Mouse (Mus musculus): Measurements from ENCODE around the gene Xpr1. TPM values are rescaled to one million over a fixed set of nuclear protein-coding genes. Genes with fewer than 3 reads are reported as not detected.
A peak's percentile ranks its signal among the peaks of the same experiment; 100 is the strongest.
"Not testable (repeated sequence)": the region's sequence is repeated elsewhere in the genome, so short reads cannot be mapped to it uniquely, and the experiment has no call there.

Gene Xpr1
- polyA plus RNA-seq, 1 experiment from 2014 or later: 61.3 TPM

DNA sequence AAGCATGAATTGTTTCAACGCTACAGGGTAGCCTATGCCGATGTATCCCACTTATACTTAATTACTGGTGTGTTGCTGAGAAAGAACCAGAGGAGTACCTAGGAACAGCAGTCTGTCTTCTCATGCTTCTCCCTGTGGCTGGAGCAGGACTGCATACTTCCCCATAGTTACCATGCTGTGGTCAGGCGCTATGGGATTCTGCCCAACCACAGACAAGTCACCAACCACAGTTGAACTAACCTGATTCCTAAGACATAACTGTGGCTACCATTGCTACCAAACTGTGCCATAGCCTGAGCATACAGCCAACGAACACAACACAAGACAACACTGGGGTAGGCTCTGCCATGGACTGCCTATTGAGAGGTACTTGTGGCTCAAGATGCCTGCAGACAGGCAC is 144.3 kb downstream of the Xpr1 start:
- no peaks in the 10 kb centered on the region for H3K4me1 ChIP-seq (ENCODE audit: control insufficient read depth, insufficient read depth, low read length)
- no peaks in the 10 kb centered on the region for H3K27me3 ChIP-seq (ENCODE audit: control insufficient read depth, insufficient read depth, low read length)
- 96% methylated on average over 4 of the region's 4 CpGs for WGBS
- no peak overlapping the region for H3K4me3 ChIP-seq (replicated peaks; ENCODE audit: low read depth, low read length)
- H3K9ac ChIP-seq (replicated peaks; ENCODE audit: low read length): no peak overlapping the region
- peaks cover 11% of the 10 kb centered on the region for H3K36me3 ChIP-seq (ENCODE audit: control insufficient read depth, insufficient read depth, low read length)
- H3K4me2 ChIP-seq (ENCODE audit: low read length): no peak overlapping the region
- H3K9me3 ChIP-seq (ENCODE audit: control insufficient read depth, low read length): no peaks in the 10 kb centered on the region
- no peak for ATAC-seq (ENCODE audit: low FRiP score, low TSS enrichment)
- no peak overlapping the region for H3K27ac ChIP-seq (replicated peaks; ENCODE audit: low read depth, low read length)
- DNase-seq: no peak

DNA sequence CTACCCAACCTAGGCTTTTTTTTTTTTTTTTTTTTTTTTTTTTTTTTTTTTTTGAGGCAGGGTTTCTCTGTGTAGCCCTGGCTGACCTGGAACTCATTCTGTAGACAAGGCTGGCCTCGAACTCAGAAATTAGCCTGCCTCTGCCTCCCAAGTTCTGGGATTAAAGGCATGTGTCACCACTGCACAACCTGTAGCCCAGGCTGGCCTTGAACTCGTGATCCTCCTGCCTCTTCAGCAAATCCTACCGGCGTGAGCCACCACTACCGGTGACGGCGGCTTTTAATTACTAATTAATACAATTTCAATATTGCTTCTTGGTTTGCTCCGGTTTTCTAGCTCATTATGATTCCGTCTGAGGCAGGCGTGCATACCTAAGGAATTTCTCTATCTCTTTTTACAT is 154.7 kb downstream of the Xpr1 start:
- not testable (repeated sequence) for DNase-seq; H3K4me1 ChIP-seq (ENCODE audit: control insufficient read depth, insufficient read depth, low read length); H3K27ac ChIP-seq (replicated peaks; ENCODE audit: low read depth, low read length); H3K9ac ChIP-seq (replicated peaks; ENCODE audit: low read length); H3K36me3 ChIP-seq (ENCODE audit: control insufficient read depth, insufficient read depth, low read length); H3K4me2 ChIP-seq (ENCODE audit: low read length); ATAC-seq (ENCODE audit: low FRiP score, low TSS enrichment); H3K27me3 ChIP-seq (ENCODE audit: control insufficient read depth, insufficient read depth, low read length); H3K9me3 ChIP-seq (ENCODE audit: control insufficient read depth, low read length); H3K4me3 ChIP-seq (replicated peaks; ENCODE audit: low read depth, low read length)
- WGBS: 95% methylated on average over 10 of the region's 10 CpGs

DNA sequence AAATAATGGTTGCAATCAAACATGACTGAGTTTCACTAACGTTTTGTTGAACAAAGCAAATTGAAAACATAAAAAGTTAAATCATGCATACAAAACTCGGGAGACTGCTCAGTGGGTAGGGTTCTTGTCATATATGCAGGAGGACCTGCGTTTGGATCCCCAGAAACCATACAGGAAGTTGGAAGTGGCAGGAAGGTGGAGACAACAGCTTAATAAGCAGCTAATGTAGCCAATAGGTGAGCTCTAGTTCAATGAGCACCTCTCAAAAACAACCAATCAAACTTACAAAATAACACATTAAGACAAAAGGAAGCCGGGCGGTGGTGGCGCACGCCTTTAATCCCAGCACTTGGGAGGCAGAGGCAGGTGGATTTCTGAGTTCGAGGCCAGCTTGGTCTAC is 162.9 kb downstream of the Xpr1 start:
- H3K27me3 ChIP-seq (ENCODE audit: control insufficient read depth, insufficient read depth, low read length): no peaks in the 10 kb centered on the region
- no peaks in the 10 kb centered on the region for H3K36me3 ChIP-seq (ENCODE audit: control insufficient read depth, insufficient read depth, low read length)
- H3K4me2 ChIP-seq (ENCODE audit: low read length): no peak overlapping the region
- ATAC-seq (ENCODE audit: low FRiP score, low TSS enrichment) (no peak), DNase-seq (no peak)
- H3K9me3 ChIP-seq (ENCODE audit: control insufficient read depth, low read length): no peaks in the 10 kb centered on the region
- H3K9ac ChIP-seq (replicated peaks; ENCODE audit: low read length): no peak overlapping the region
- no peaks in the 10 kb centered on the region for H3K4me1 ChIP-seq (ENCODE audit: control insufficient read depth, insufficient read depth, low read length)
- no peak overlapping the region for H3K27ac ChIP-seq (replicated peaks; ENCODE audit: low read depth, low read length)
- 92% methylated on average over 7 of the region's 8 CpGs for whole genome bisulfite sequencing
- H3K4me3 ChIP-seq (replicated peaks; ENCODE audit: low read depth, low read length): no peak overlapping the region

DNA sequence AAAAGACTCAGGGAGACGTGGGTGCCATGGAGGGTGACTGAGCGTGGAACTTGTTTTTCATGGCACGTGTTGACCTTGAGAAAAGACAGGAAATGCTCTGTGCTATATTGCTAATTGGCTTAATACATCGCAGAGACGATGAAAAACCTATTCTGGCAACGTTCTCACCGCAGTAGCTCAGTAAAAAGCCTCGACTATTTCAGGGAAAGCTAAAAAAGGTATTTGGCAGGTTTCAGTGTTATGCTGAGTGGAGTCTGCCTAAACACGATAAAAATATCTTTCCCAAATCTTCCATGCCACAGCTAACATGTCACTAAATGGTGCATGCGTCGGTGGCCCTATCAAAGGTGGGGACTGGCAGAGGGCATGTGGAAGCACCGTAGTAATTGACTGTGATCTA is 164.1 kb downstream of the Xpr1 start:
- no peaks in the 10 kb centered on the region for H3K4me1 ChIP-seq (ENCODE audit: control insufficient read depth, insufficient read depth, low read length)
- H3K4me2 ChIP-seq (ENCODE audit: low read length): no peak overlapping the region
- no peak overlapping the region for H3K4me3 ChIP-seq (replicated peaks; ENCODE audit: low read depth, low read length)
- H3K9ac ChIP-seq (replicated peaks; ENCODE audit: low read length): no peak overlapping the region
- no peaks in the 10 kb centered on the region for H3K27me3 ChIP-seq (ENCODE audit: control insufficient read depth, insufficient read depth, low read length)
- WGBS: 70% methylated on average over 12 of the region's 12 CpGs
- no peak for ATAC-seq (ENCODE audit: low FRiP score, low TSS enrichment)
- no peaks in the 10 kb centered on the region for H3K36me3 ChIP-seq (ENCODE audit: control insufficient read depth, insufficient read depth, low read length)
- H3K27ac ChIP-seq (replicated peaks; ENCODE audit: low read depth, low read length): 0 out of 2 replicates have a peak overlapping the region, but pooled peaks have one; percentile 20
- no peak for DNase-seq
- no peaks in the 10 kb centered on the region for H3K9me3 ChIP-seq (ENCODE audit: control insufficient read depth, low read length)

DNA sequence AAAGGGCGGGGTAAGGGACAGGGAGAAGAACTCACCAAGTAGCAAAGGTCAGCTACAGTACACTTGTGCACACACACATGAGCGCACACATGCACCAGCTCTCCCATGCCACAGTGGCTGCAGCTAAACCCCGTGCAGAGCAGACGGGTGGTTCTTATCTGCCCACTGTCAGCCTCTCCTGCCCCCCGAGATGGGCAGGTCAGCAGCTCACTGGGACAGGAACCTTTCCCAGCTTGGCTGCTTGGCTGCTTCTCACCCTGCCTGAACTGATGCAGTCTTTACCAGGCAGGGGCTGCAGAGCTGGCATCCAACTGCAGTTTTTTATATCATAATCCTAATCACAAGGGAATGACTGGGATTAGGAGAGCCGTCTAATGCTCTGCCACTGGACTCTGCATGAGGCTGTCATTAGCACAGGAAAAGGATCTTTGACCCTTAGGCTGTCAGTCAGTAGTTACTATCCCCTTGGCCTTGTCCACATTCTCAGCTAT is 164.5 kb downstream of the Xpr1 start:
- no peaks in the 10 kb centered on the region for H3K36me3 ChIP-seq (ENCODE audit: control insufficient read depth, insufficient read depth, low read length)
- ATAC-seq (ENCODE audit: low FRiP score, low TSS enrichment) (no peak), DNase-seq (no peak)
- 0 out of 2 replicates have a peak overlapping the region, but pooled peaks have one; percentile 8 for H3K27ac ChIP-seq (replicated peaks; ENCODE audit: low read depth, low read length)
- H3K4me3 ChIP-seq (replicated peaks; ENCODE audit: low read depth, low read length): no peak overlapping the region
- no peaks in the 10 kb centered on the region for H3K4me1 ChIP-seq (ENCODE audit: control insufficient read depth, insufficient read depth, low read length)
- 42% methylated on average over 6 of the region's 6 CpGs for WGBS
- no peaks in the 10 kb centered on the region for H3K9me3 ChIP-seq (ENCODE audit: control insufficient read depth, low read length)
- H3K4me2 ChIP-seq (ENCODE audit: low read length): no peak overlapping the region
- no peaks in the 10 kb centered on the region for H3K27me3 ChIP-seq (ENCODE audit: control insufficient read depth, insufficient read depth, low read length)
- H3K9ac ChIP-seq (replicated peaks; ENCODE audit: low read length): no peak overlapping the region

DNA sequence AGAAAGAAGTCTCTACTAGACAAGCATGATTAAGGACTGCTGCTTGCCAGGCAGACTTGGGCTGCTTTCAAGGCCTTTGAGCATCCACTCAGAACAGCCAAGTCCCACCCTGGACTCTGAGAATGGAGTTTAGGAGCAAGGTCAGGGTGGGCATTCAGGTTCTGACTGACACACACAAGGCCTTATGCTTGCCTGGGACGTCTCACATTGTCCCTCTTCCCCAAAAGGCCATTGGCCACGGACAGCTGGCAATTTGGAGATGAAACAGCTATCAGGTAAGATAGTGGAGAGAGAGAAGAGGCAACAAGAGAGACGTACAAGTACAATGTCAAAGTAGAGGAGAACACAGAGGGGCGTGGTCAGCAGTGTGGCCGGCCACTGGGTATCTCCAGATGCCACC is 165.6 kb downstream of the Xpr1 start:
- H3K27ac ChIP-seq (replicated peaks; ENCODE audit: low read depth, low read length): no peak overlapping the region
- no peaks in the 10 kb centered on the region for H3K9me3 ChIP-seq (ENCODE audit: control insufficient read depth, low read length)
- H3K36me3 ChIP-seq (ENCODE audit: control insufficient read depth, insufficient read depth, low read length): no peaks in the 10 kb centered on the region
- H3K4me1 ChIP-seq (ENCODE audit: control insufficient read depth, insufficient read depth, low read length): no peaks in the 10 kb centered on the region
- no peaks in the 10 kb centered on the region for H3K27me3 ChIP-seq (ENCODE audit: control insufficient read depth, insufficient read depth, low read length)
- no peak overlapping the region for H3K4me2 ChIP-seq (ENCODE audit: low read length)
- no peak overlapping the region for H3K4me3 ChIP-seq (replicated peaks; ENCODE audit: low read depth, low read length)
- DNase-seq (no peak), ATAC-seq (ENCODE audit: low FRiP score, low TSS enrichment) (no peak)
- H3K9ac ChIP-seq (replicated peaks; ENCODE audit: low read length): no peak overlapping the region
- 82% methylated on average over 5 of the region's 5 CpGs for WGBS

DNA sequence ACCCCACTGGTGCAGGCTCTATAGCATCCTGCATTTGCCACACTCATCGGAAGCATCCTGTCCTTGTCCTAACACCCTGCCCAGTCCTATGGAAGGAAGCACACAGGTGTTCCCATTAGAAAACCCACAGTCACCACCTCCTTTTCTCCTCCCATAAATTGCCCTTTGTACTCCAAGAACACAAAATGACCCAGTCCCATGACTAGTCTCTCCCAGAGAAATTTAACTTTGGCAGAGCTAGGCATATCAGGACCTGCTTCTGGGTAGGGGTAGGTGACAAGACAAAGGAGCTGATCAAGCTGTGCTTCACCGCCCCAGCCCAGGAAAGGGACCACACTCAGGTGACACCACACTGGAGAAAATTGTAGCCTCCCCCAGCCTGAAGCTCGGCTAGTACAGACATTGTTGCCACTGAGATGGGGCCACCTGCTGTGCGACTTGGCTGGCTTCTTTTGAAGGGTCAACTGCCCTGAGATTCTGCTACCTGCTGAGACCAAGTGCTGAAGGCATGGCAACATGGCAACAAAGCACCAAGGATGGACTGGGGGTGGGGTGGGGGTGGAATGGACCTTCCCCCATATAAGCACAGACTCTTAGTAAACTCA is 166.6 kb downstream of the Xpr1 start:
- Histone ChIP-seq H3K4me1 (ENCODE audit: control insufficient read depth, insufficient read depth, low read length) (no peaks in the 10 kb centered on the region), H3K9me3 (ENCODE audit: control insufficient read depth, low read length) (no peaks in the 10 kb centered on the region), H3K27me3 (ENCODE audit: control insufficient read depth, insufficient read depth, low read length) (no peaks in the 10 kb centered on the region), H3K4me3 (replicated peaks; ENCODE audit: low read depth, low read length) (no peak overlapping the region), H3K27ac (replicated peaks; ENCODE audit: low read depth, low read length) (no peak overlapping the region), H3K36me3 (ENCODE audit: control insufficient read depth, insufficient read depth, low read length) (no peaks in the 10 kb centered on the region), H3K9ac (replicated peaks; ENCODE audit: low read length) (no peak overlapping the region), H3K4me2 (ENCODE audit: low read length) (no peak overlapping the region)
- DNase-seq (no peak), ATAC-seq (ENCODE audit: low FRiP score, low TSS enrichment) (no peak)
- WGBS: 36% methylated on average over 4 of the region's 4 CpGs

DNA sequence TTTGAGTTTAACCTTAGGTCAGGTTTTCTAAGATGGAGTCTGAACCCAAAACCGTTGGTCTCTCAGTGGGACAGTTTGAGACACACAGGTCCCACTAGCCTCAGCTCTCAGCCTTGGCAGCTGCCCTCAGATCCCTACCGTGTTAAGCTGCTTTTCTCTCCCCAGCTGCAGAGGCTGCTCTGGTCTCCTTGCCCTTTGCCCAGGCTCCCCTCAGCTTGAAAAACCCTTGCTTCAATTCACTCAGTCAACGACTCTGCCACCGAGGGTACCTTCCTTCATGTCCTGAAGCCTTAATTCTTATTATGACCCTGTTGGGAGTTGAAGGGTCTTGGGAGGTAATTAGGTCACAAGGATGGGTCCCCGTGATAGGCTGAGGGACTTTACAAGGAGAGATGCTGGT is 167.3 kb downstream of the Xpr1 start:
- Histone ChIP-seq H3K9me3 (ENCODE audit: control insufficient read depth, low read length) (no peaks in the 10 kb centered on the region), H3K4me1 (ENCODE audit: control insufficient read depth, insufficient read depth, low read length) (no peaks in the 10 kb centered on the region), H3K36me3 (ENCODE audit: control insufficient read depth, insufficient read depth, low read length) (no peaks in the 10 kb centered on the region), H3K27ac (replicated peaks; ENCODE audit: low read depth, low read length) (no peak overlapping the region), H3K9ac (replicated peaks; ENCODE audit: low read length) (no peak overlapping the region), H3K27me3 (ENCODE audit: control insufficient read depth, insufficient read depth, low read length) (peaks cover 7% of the 10 kb centered on the region; the same call in 1 of the 2 replicates), H3K4me3 (replicated peaks; ENCODE audit: low read depth, low read length) (no peak overlapping the region), H3K4me2 (ENCODE audit: low read length) (no peak overlapping the region)
- no peak for ATAC-seq (ENCODE audit: low FRiP score, low TSS enrichment)
- WGBS: 34% methylated on average over 5 of the region's 5 CpGs
- no peak for DNase-seq

DNA sequence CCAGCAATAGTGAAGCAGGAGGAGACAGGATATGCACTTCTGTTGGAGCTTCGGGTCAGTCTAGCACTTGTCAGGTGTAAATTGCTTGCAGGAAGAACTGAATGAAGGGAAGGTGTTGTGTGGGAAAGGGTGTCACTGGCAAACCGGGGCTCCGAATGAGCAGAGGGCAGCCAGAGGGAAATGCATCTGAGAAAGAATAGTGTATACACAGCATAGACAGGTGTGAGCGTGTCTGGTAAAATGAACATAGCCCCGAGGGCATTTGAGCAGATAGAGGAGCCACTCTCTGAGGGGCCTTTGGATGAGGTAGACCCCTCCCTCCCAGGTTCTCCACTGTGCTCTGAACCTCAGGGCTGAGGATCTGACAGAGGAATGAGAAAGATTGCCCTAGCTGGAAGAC is 169.2 kb downstream of the Xpr1 start:
- H3K9me3 ChIP-seq (ENCODE audit: control insufficient read depth, low read length): no peaks in the 10 kb centered on the region
- no peak overlapping the region for H3K9ac ChIP-seq (replicated peaks; ENCODE audit: low read length)
- H3K36me3 ChIP-seq (ENCODE audit: control insufficient read depth, insufficient read depth, low read length): no peaks in the 10 kb centered on the region
- ATAC-seq (ENCODE audit: low FRiP score, low TSS enrichment) (no peak), DNase-seq (no peak)
- H3K27ac ChIP-seq (replicated peaks; ENCODE audit: low read depth, low read length): no peak overlapping the region
- H3K4me3 ChIP-seq (replicated peaks; ENCODE audit: low read depth, low read length): no peak overlapping the region
- H3K4me1 ChIP-seq (ENCODE audit: control insufficient read depth, insufficient read depth, low read length): peaks cover 6% of the 10 kb centered on the region; the same call in 1 of the 2 replicates
- H3K4me2 ChIP-seq (ENCODE audit: low read length): no peak overlapping the region
- 78% methylated on average over 5 of the region's 5 CpGs for WGBS
- peaks cover 17% of the 10 kb centered on the region; the same call in 1 of the 2 replicates for H3K27me3 ChIP-seq (ENCODE audit: control insufficient read depth, insufficient read depth, low read length)
